Mouse (Mus musculus): ENCODE results near the gene Mb21d2.

DNA sequence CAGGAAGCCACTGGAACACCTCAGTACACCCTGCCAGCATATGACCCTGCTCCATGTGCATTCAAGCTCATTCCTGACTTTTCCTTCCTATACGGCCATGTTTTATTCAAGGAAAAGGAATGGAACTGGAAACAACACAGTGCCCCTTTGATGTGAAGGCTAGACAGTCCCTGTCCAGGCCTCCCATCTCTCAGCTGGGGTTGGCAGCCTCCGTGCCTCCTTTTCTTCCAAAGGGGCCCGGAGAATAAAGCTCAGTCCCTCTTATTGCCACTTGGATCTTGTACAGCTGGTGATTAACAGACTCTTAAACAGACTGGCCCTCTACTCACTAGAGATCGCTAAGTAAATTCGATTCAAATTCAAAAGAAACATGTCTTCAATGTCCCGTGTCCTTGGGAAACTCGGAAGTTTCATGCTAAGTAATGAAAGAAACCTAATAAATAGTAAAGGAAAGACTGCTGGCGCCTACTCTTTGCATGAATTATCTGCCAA lies 56.0 kb downstream of the Mb21d2 start:
- TF ChIP-seq CTCF (IDR thresholded peaks at IDR 0.05; ENCODE audit: extremely low read depth, insufficient read depth, low read length) (no peak), POLR2A (IDR thresholded peaks at IDR 0.05; ENCODE audit: extremely low read depth, insufficient read depth, low read length) (no peak)

All from cortical plate, adult 2 months (tissue).